Mouse (Mus musculus): ENCODE results near the gene Gm20828.
"Not testable (repeated sequence)": the region's sequence is repeated elsewhere in the genome, so short reads cannot be mapped to it uniquely, and the experiment has no call there.

- not testable (repeated sequence) for TF ChIP-seq CTCF (IDR thresholded peaks at IDR 0.05; ENCODE audit: control insufficient read depth, insufficient read depth, low read length); POLR2A (IDR thresholded peaks at IDR 0.05; ENCODE audit: borderline replicate concordance, control insufficient read depth, low read depth, low read length)
These were observed at the start of gene Gm20828 for GRCm38 (mm10) chrY:11199274-11199673.

Measured in bone marrow, adult 2 months (tissue).